Mouse (Mus musculus) CH12.LX (cell line): ENCODE measurements around the gene Nono. TPM values are rescaled to one million over a fixed set of nuclear protein-coding genes. Genes with fewer than 3 reads are reported as not detected.
A peak's percentile ranks its signal among the peaks of the same experiment; 100 is the strongest.

Source experiments
- DNase-seq: peaks from one replicate; pipeline ENCODE4 v3.0.0-alpha.2; 2013; ENCODE audit errors: extremely low read depth
- H3K27ac ChIP-seq: 2 replicates; pipeline ENCODE4 v1.5.1; 2012; ENCODE audit warnings: low read depth, mild to moderate bottlenecking, control low read depth, moderate library complexity; ENCODE audit not compliant: insufficient read depth
- H3K27me3 ChIP-seq: replicated peaks from 2 replicates; pipeline ENCODE3; 2012; ENCODE audit warnings: inconsistent platforms
- H3K36me3 ChIP-seq, 2 experiments: replicated peaks in 1 of 2; 2 replicates each; pipeline versions ENCODE3 to v1.6.1; 2012; ENCODE audit warnings: inconsistent platforms in 1 of 2, low read length in 1 of 2, mild to moderate bottlenecking in 1 of 2, mixed read lengths in 1 of 2, moderate library complexity in 1 of 2; ENCODE audit not compliant: control insufficient read depth in 1 of 2, insufficient read depth in 1 of 2
- H3K4me1 ChIP-seq, 2 experiments: 2 replicates each; pipeline ENCODE4 v1.6.1; 2012; ENCODE audit warnings: inconsistent platforms in 1 of 2, moderate library complexity in 1 of 2; ENCODE audit not compliant: insufficient read depth in 2 of 2, control insufficient read depth in 1 of 2
- H3K4me2 ChIP-seq: 2 replicates; pipeline ENCODE4 v1.6.1; 2012; ENCODE audit warnings: low read depth, mild to moderate bottlenecking, control low read depth; ENCODE audit not compliant: poor library complexity, insufficient read depth, severe bottlenecking
- H3K4me3 ChIP-seq, 3 experiments: fragments of 150-350 bp in 1 of 3; sonication (generic) in 1 of 3; replicated peaks in 1 of 3; 2 replicates each; pipeline versions ENCODE3 to v1.5.1; 2011 to 2012; ENCODE audit warnings: low read depth in 2 of 3, low read length in 2 of 3, mild to moderate bottlenecking in 2 of 3, moderate library complexity in 2 of 3, control low read depth in 1 of 3, improper control_type of control experiment in 1 of 3, inconsistent platforms in 1 of 3, mixed read lengths in 1 of 3; ENCODE audit not compliant: poor library complexity in 1 of 3
- H3K79me2 ChIP-seq: replicated peaks from 2 replicates; pipeline ENCODE4 v1.6.1; 2012; ENCODE audit warnings: mild to moderate bottlenecking, moderate library complexity; ENCODE audit not compliant: control insufficient read depth, poor library complexity, insufficient read depth, severe bottlenecking; ENCODE audit errors: extremely low read depth
- H3K9ac ChIP-seq: 2 replicates; pipeline ENCODE4 v1.6.1; 2012; ENCODE audit warnings: low read depth, mild to moderate bottlenecking, control low read depth, moderate library complexity; ENCODE audit not compliant: insufficient read depth
- H3K9me3 ChIP-seq: replicated peaks from 2 replicates; pipeline ENCODE3; 2012; ENCODE audit warnings: low read length, inconsistent platforms, mixed read lengths
- BHLHE40 ChIP-seq: IDR thresholded peaks from 2 replicates; pipeline ENCODE4 v1.6.1; 2011; ENCODE audit warnings: mild to moderate bottlenecking, low read depth, low read length, improper control_type of control experiment
- E2F4 ChIP-seq: IDR thresholded peaks from 2 replicates; pipeline ENCODE4 v1.6.1; 2011; ENCODE audit warnings: low read depth, low read length, improper control_type of control experiment; ENCODE audit not compliant: insufficient replicate concordance
- ETS1 ChIP-seq: conservative IDR thresholded peaks from 2 replicates; pipeline ENCODE4 v1.6.1; 2012; ENCODE audit warnings: low read depth, mild to moderate bottlenecking, inconsistent platforms, low read length, improper control_type of control experiment, moderate library complexity
- IRF4 ChIP-seq: IDR thresholded peaks from 2 replicates; pipeline ENCODE4 v1.6.1; 2014; ENCODE audit warnings: low read depth, mild to moderate bottlenecking, inconsistent platforms, low read length, improper control_type of control experiment
- MAFK ChIP-seq: IDR thresholded peaks from 2 replicates; pipeline ENCODE4 v1.6.1; 2011; ENCODE audit warnings: low read length, improper control_type of control experiment; ENCODE audit not compliant: insufficient replicate concordance
- MAZ ChIP-seq: IDR thresholded peaks from 2 replicates; pipeline ENCODE4 v1.6.1; 2012; ENCODE audit warnings: low read depth, mild to moderate bottlenecking, inconsistent platforms, low read length, improper control_type of control experiment, moderate library complexity
- MEF2A ChIP-seq: IDR thresholded peaks from 2 replicates; pipeline ENCODE4 v1.6.1; 2014; ENCODE audit warnings: low read depth, mild to moderate bottlenecking, inconsistent platforms, low read length, improper control_type of control experiment, borderline replicate concordance
- MXI1 ChIP-seq: IDR thresholded peaks from 2 replicates; pipeline ENCODE4 v1.6.1; 2011; ENCODE audit warnings: mild to moderate bottlenecking, low read depth, low read length, improper control_type of control experiment
- MYC ChIP-seq: IDR thresholded peaks from 2 replicates; pipeline ENCODE4 v1.6.1; 2011; ENCODE audit warnings: low read depth, mild to moderate bottlenecking, improper control_type of control experiment, low read length
- POLR2AphosphoS2 ChIP-seq: IDR thresholded peaks from 2 replicates; pipeline ENCODE4 v1.6.1; 2011; ENCODE audit warnings: low read depth, low read length, improper control_type of control experiment
- TBP ChIP-seq: conservative IDR thresholded peaks from 2 replicates; pipeline ENCODE4 v1.6.1; 2011; ENCODE audit warnings: low read depth, low read length, improper control_type of control experiment
- ZC3H11A ChIP-seq: IDR thresholded peaks from 2 replicates; pipeline ENCODE4 v1.6.1; 2012; ENCODE audit warnings: low read depth, mild to moderate bottlenecking, inconsistent platforms, low read length, improper control_type of control experiment
- dilution Hi-C: fragments of 300-500 bp; cut with MboI; formaldehyde crosslinking; loops from 2 replicates; pipeline ENCODE4 v1.14.3; 2020; ENCODE audit warnings: low sequenced_read_pairs; ENCODE audit not compliant: extremely low pct_unique_long_range_greater_than_20kb, extremely low pct_ligation_motif_present
- in situ Hi-C: fragments of 300-500 bp; cut with MboI; formaldehyde crosslinking; loops from 3 replicates; pipeline ENCODE4 v1.14.3; 2019; ENCODE audit warnings: low sequenced_read_pairs, low pct_ligation_motif_present, low pct_unique_long_range_greater_than_20kb, mixed read lengths
- polyA plus RNA-seq: library from polyadenylated mRNA; unstranded; fragments of >175 nt; gene quantifications from 2 replicates; pipeline ENCODE4 v1.2.1, GENCODE M21; 2012; ENCODE audit warnings: low read depth; ENCODE audit not compliant: insufficient read length
- total RNA-seq, 2 experiments: library from RNA; depleted of rRNA; stranded (reverse); fragments of 300-350 nt in 1 of 2; fragments of >200 nt in 1 of 2; gene quantifications; 2 replicates each; pipeline ENCODE4 v1.2.3; 2012 to 2014

The Nono gene
- total and polyA plus RNA-seq, 3 experiments = 314 to 535 (median 388) TPM

DNA sequence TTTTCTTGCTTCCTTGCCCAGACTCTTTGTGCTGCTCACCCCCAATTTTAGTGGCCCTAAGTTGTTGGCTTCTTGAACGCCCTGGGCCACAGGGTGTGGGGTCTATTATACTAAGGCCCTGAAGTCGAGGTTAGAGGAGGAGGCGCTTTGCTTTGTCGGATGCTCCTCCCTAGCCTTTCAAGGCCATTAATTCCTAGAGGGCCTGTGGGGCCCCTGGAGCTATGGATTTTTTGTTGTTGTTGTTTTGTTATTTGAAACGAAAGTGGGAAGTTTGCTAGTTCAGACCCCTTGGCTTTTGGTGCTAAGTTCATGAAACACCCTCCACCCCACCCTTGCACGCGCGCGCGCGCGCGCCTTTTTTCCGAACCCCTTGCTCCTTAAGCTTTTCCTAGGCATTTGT is 858 bp downstream of the Nono start:
- Histone ChIP-seq H3K4me3 (peak overlapping the region; percentile 66 to 77 (median 74)), H3K27me3 (no peaks in the 10 kb centered on the region), H3K9ac (peak overlapping the region; percentile 27), H3K36me3 (peaks cover 9 to 18% of the 10 kb centered on the region in 2 experiments), H3K4me1 (peaks cover 0 to 13% of the 10 kb centered on the region in 2 experiments; a peak in 1 of 4 replicates), H3K4me2 (no peak overlapping the region), H3K27ac (peak overlapping the region; percentile 66)
- dilution Hi-C loops = no loop called here
- no peak for DNase-seq
- TF ChIP-seq ETS1 (no peak), MYC (0 out of 2 replicates have a peak, but pooled peaks have one; percentile 30)
- TF ChIP-seq, all 38 proteins: peak for 1
- peaks cover 46% of the 10 kb centered on the region for H3K79me2 ChIP-seq
- H3K9me3 ChIP-seq = no peaks in the 10 kb centered on the region
- in situ Hi-C loops = loop anchor here (25.0 kb wide), 1 partner anchor 132 kb away; no protein-coding TSS in a partner anchor

DNA sequence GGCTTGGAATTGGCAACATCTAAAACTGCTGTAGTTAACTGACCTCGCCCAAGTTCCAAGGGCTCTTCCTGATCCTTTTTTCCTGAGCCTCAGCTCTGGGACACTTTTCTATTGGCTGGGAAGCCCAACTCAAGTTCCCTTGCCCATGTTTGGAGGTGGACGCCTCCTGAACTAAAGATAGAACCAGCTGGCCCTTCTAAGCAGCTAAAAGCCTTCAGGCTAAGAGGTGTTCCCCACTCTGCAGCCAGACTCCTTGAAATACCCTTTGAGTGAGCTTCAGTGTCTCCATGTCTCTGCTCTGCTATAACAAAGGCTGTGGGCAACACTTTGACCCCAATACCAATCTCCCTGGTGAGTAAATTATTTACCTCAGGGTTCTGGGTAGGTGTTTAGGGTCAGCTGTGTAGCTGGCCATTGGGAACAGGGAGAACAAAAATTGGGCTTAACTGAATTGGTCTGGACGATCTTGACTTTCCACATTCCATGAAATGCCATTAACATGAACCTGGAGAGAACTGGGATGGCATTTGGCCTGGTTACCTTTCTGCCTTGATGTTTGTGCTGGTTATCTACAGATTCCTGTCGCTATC is 19.9 kb downstream of the Nono start, which contains the start of gene Itgb1bp2:
Gene Itgb1bp2 (plus strand): TSS at position 203 of the 590 bp plus-strand sequence.
- no peaks in the 10 kb centered on the region for H3K9me3 ChIP-seq
- H3K27ac ChIP-seq = no peak within 1 kb of the TSS
- no peak within 1 kb of the TSS for H3K9ac ChIP-seq
- TF ChIP-seq POLR2AphosphoS2 (peak; percentile 74; the same call in 1 of the 2 replicates), ZC3H11A (no peak), MXI1 (no peak)
- no peaks in the 10 kb centered on the region for H3K79me2 ChIP-seq
- in situ Hi-C loops = loop anchor here (25.0 kb wide), 1 partner anchor 113 kb away; no protein-coding TSS in a partner anchor
- dilution Hi-C loops = no loop called here
- peaks cover 38 to 73% of the 10 kb centered on the region in 2 experiments for H3K36me3 ChIP-seq
- H3K4me3 ChIP-seq = no peak within 1 kb of the TSS
- no peaks in the 10 kb centered on the region for H3K27me3 ChIP-seq
- no peak for DNase-seq
- peaks cover 0 to 4% of the 10 kb centered on the region in 2 experiments; a peak in 1 of 4 replicates for H3K4me1 ChIP-seq
- H3K4me2 ChIP-seq = no peak within 1 kb of the TSS

DNA sequence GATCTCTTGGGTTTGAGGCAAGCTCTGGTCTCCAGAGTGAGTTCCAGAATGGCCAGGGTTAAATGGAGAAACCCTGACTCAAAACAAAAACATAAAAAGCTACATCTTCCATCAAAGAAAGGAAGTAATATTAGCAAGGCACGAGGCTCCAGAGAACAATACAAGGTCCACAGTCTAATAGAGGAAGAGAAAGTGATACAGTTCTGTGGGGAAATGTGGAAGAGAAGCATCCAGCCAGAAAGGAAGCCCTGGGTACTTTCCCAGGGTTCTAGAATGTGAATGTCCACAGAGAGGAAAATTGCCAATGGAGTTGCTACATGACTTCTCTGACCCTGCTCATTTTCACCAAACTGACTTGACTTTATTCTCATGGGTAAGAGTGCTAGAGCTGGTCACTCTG is 22.0 kb downstream of the Nono start:
- H3K27ac ChIP-seq = no peak overlapping the region
- H3K27me3 ChIP-seq = no peaks in the 10 kb centered on the region
- no peak for DNase-seq
- no peak overlapping the region for H3K9ac ChIP-seq
- H3K79me2 ChIP-seq = no peaks in the 10 kb centered on the region
- peaks cover 27 to 64% of the 10 kb centered on the region in 2 experiments for H3K36me3 ChIP-seq
- H3K9me3 ChIP-seq = no peaks in the 10 kb centered on the region
- no peak overlapping the region for H3K4me3 ChIP-seq
- H3K4me1 ChIP-seq = peaks cover 0 to 4% of the 10 kb centered on the region in 2 experiments; a peak in 1 of 4 replicates
- no peak overlapping the region for H3K4me2 ChIP-seq
- TF ChIP-seq TBP (no peak), IRF4 (no peak), ZC3H11A (no peak), MAZ (no peak), MAFK (no peak), E2F4 (no peak), BHLHE40 (peak; percentile 41), MEF2A (no peak)
- dilution Hi-C loops = no loop called here
- in situ Hi-C loops = no loop called here
